Mouse (Mus musculus): ENCODE data around the gene Nell1. TPM values are rescaled to one million over a fixed set of nuclear protein-coding genes. Genes with fewer than 3 reads are reported as not detected.
A peak's percentile ranks its signal among the peaks of the same experiment; 100 is the strongest.

Gene Nell1
- total RNA-seq, 2 experiments from 2014 or later = 0.15 to 0.52 TPM

DNA sequence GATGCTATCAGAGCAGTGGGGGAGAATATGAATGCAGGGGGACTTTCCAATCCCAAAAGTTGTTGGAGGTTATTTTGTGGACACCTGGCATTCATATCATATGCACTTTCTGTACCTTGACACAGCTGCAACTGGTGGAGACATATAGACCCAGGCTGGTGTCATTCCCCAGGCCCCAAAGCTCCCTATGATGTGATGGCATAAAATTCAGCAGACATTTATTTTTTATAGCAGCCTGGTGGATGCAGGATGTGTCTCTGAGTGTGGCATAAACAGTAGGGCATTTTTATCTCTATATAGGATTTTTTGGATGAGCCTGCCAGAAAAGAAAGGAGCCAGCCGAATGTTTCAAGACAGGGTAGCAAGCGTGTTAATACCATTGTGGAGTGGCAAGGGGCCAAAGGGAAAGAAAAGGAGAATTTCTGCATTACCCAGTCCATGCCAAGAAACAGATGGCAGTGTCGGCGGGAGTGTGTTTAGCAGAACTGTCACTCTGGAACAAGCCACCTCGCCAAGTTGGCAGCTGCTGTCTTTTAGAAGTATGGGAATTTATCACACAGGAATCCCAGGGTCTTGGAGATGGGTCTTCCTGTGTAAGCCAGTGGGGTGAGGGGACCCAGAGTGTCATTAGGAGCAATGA is 267.1 kb downstream of the Nell1 start:
- DNase-seq (ENCODE audit: low spot score in 2 of 2) = peak in 1 of 2 experiments; percentile 19

DNA sequence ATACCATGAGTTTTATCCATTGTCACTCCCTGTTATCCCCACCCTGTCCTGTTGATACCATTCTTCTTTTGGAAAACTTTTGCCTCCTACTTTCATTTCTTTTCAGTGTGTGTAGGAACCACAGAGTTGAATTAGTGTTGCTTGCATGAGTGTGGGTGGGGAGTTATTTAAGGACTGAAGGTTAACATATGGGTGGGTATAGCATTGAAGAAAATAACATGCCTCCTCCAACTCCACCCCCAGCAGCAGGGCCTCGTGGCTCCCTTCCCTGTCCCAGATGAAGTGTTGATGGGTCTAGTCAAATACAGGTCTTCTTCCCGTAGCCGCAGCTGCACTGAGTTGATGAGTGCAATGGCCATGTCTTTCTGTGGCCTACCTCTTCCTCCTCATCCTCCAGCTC is 278.5 kb downstream of the Nell1 start:
- no peak for DNase-seq (ENCODE audit: low spot score in 2 of 2)

DNA sequence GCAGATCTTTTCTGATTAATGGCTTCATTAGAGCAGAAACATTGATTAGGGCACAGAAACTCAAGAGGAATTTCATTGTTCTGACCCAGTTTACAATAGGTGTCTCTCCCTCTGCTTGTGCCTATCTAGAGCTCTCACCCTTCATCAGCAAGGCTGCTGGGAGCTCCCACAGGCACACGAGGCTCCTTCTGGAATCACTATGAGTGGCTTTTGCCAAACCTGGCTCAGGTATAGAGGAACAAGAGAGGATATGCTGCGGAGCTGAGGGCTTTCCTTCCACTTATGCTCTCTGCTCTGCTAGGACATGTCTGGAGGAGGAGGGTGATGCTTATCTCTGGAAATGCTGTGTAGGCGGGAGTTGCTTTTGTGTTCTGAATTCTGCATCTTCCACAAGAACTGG is 285.4 kb downstream of the Nell1 start:
- DNase-seq (ENCODE audit: low spot score in 2 of 2) = no peak

DNA sequence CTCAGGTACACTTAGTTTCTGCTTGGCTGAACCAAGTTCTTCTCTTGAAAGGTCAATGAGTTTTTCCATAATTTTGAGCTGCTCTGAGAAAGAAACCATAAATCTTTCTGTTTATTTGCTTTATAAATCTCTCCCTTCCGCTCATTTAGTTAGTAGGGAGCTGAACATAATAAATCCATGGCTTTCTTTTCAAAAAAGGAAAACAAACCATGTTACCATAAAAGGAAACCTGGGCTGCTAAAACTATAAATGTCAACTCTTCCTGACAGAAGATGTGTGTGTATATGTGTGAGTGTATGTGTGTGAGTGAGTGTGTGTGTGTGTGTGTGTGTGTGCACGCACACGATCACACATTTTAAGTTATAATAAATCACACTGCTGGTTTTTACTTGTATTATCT is 320.8 kb downstream of the Nell1 start:
- no peak for DNase-seq (ENCODE audit: low spot score in 2 of 2)

DNA sequence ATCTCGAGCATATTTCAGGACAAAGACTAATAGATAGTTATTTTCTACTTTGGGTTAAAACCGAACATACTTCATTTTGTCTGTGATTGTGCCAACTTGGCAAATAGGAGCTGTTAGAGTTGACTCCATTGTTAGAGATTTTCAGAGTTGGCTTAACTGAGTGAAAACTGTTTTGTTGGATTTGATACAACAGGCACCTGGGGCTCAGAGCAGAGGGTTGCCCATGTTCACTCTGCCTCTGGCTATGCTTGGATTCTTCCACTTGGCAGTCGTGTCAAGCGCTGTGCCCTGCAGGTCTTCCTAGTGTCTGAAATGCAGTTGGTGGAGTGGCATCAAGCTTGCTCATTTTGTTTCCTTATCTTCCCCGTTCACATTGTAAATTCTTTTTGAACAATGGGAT is 363.6 kb downstream of the Nell1 start:
- no peak for DNase-seq (ENCODE audit: low spot score in 2 of 2)

DNA sequence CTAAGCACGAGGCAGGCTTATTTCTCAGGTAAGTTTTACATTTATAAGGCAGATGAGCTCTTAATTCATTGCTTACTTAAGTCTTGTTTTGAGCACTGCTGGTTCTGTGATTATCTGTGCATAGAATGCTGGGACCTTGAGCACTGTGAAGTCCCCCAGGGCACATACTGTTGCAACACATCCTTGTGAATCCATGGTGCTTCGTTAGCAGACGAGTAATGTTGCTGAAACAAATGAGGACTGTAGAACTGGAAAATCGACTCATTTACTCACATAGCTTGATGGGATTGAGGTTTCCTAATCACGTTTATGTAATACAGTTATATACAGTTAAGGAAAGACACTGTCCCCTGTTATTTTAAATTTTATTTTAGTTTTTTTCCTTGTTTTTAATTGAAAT is 364.1 kb downstream of the Nell1 start:
- DNase-seq (ENCODE audit: low spot score in 2 of 2) = no peak

DNA sequence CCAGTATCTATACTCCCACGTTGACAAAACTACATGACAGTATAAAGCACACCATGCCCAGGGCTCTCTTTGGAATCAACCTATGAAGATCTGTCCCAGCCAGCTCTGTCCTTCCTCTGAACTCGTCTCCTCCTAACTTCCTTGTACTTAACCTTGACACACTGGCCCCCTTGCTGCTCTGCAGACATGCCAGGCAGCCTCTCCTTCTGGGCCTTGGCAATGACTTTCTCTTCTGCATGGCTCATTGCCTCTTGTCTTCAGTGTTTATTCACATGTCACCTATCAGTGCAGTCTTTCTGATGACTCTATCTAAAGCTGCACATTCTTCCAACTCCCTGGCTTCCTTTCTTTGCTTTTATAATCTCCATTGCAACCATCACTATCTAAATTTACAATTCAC is 376.9 kb downstream of the Nell1 start:
- no peak for DNase-seq (ENCODE audit: low spot score in 2 of 2)

DNA sequence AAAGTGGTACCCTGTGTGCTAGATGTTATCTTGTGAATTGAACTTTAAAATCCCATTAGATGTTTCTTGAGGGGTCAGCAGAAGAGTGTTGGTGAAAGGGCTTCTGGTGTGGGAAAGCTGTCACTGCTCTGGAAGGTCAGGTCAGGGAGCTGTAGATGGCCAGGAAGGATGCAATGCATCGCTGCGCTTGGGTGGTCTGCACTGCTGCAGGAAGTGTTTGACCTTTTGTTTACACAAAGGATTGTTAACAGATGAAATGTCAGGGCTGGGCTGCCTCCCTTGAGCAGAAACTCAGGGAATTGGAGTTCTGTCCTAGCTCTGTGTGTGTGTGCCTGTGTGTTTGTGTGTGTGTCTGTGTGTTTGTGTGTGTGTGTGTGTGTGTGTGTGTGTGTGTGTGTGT is 382.5 kb downstream of the Nell1 start:
- DNase-seq (ENCODE audit: low spot score in 2 of 2) = no peak

DNA sequence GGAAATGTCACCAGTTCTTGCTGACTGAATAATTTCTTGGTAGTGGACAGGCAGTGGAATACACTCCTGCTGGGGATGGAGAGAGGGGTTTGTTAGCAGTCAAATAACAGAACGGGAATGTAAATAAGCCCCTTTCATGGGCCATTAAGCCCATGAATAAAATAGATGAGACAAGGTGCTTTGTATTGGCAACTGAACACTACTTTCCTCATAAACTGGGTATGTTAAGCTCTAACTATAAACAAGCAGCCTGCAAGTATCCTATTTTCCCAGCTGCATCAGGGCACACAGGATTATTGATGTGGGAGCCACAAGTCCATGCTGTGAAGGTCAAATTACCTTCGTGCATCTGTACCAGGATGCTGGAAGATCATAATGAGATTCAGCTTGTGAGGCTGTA is 387.4 kb downstream of the Nell1 start:
- DNase-seq (ENCODE audit: low spot score in 2 of 2) = no peak

DNA sequence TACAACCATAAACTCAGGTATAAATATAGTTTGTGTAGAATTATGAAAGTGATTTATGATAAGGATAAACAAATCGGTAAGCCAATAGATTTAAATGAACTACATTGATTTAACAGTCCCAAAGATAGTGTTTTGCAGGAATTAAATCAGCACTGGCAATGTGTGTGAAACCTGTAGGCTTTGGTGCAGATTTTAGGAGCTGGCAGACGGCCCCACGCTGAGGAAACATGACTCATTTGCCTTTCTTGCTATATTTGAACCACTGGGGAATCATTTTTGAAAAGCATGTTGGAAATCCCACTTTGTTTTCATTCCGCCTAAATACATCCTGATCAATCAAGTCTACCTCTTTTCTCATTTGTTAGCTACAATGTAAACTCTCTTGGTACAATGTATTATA is 400.2 kb downstream of the Nell1 start:
- DNase-seq (ENCODE audit: low spot score in 2 of 2) = no peak

DNA sequence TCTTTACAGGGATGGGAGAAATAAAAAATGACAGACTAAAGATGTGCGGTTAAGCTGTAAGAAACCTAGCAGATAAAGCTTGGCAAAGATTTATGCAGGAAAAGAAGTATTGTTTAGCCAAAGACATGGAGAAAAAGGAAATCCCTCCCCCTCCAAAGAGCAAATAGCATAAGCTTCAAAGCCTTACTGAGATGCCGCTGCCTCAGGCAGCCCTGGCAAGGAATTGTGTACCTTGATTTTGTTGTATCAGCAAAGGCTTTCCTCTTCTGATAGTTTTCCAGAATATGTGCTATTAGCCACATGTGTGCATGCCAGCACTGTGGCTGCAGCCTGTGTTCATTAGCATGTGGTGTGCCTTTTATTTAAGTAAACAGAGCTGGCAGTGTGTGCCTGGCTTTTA is 435.8 kb downstream of the Nell1 start:
- no peak for DNase-seq (ENCODE audit: low spot score in 2 of 2)

DNA sequence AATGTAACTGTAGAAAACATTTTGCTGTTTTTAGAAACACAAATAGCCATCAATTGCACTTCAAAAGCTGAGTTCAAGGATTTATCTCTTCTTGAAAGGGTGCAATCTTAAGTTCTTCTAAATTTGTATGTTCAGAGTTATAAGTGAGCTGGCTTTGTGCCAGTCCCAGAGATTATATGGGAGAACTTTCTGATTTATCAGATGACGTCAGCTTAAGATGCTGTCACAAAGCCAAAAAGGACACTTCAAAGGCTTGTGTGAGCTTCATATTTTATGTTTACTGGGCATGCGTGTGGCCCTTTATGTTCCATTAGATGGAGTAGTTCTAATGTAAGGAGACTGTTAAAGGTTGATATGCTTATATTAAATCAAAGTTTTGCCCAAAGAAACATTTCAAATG is 445.3 kb downstream of the Nell1 start:
- DNase-seq (ENCODE audit: low spot score in 2 of 2) = no peak

DNA sequence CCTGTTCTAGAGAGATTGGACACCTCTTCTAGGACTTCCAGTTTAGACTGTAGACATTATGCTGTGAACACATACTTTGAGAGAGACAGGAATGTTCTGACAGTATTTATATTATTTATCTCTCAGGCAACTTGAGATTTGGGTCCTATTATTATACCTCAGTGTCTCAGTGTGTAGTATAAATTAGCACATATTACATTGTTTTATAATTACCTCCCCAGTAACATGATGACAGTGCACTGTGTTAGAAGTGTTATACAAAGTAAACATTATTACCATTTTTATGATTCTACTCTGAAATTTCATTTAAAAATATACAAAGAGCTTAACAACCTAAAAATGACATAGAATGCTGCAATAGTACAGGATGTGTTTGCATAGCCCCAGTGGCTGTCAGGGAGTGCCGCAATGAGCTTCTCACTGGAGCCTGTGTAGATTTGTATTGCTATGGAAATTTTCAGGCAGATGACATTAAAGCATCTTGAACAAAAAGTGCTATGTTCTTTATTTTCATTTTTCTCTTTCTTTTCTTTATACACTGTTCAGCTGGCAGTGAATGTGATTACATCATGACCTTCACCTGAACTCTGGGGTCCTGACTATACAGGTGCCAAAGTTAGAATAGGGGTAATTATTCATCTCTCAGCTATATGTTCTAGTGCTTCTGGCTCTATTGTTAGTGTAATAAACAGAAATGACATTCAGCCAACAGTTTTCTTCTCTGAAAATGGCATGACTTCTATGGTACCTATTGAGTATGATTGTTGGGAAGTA is 447.9 kb downstream of the Nell1 start:
- no peak for DNase-seq (ENCODE audit: low spot score in 2 of 2)

DNA sequence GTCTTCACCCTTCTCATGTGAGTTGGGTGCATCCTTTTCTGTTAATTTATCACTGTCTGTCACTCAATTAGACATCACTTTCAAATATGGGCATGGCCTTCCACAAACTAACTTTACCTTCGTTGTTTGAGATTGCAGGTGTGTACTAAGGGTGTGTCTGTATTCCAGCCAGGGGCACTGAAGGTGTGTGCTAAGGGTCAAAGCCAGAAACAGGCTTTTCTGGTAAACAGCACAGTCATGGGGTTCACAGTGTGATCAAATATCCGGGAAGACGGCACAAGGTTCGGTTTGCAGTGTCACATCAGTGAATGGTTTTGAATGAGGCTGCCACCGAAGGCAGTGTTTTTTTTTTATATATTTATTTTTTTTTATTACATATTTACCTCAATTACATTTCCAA is 455.1 kb downstream of the Nell1 start:
- no peak for DNase-seq (ENCODE audit: low spot score in 2 of 2)

DNA sequence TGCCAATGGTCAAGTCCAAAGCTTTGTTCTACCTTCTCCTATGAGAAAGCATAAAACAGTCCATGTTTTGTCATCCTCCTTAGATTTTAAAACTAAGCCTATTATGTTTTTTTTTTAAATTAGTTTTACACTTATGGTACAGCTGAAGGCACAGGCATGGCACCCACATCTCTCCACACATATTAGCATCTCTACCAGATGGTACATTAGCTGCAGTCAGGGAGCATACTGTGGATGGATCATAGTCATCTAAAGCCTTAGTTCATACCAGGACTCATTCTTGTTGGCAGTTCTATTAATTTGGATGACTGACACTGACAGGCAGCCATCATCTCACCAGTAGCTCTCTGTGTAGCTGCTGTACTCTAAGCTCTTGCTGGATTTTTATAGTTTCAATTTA is 466.6 kb downstream of the Nell1 start:
- DNase-seq (ENCODE audit: low spot score in 2 of 2) = no peak

DNA sequence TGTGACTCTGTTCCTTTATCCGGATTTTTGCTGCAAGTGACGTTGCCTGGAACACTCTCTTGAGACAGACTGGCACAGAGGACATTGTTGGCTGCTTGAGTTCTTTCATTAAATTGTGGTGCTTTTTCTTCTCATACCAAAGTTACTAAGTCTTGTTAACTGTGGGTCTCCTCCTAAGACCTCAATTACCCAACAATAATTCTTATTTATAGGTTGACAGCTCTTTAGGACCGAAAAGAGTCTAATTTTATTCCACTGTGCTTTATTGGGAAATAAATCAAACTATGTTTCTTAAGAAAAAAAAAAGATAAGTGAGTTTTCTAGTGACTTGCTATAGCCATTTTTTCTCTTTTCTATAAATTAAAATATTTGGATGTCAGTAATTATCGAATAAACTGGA is 472.7 kb downstream of the Nell1 start:
- DNase-seq (ENCODE audit: low spot score in 2 of 2) = no peak

DNA sequence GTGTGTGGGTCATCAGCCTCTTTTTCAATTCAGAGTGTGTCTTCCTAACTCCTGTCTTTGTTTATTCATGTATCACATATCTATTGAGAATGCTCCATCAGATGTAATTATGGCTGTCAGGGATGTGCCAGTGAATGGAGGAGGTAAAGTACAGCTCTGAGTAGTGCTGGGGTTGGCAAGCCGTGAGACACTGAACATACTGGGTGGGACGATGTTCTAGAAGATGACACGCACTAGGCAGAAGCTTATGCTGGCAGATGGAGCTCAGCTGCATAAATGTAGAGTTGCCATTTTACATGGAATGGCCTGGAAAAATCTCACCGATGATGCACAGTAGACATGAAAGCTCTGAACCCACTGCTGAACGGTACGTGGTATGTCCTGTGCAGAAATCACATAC is 493.1 kb downstream of the Nell1 start:
- no peak for DNase-seq (ENCODE audit: low spot score in 2 of 2)

DNA sequence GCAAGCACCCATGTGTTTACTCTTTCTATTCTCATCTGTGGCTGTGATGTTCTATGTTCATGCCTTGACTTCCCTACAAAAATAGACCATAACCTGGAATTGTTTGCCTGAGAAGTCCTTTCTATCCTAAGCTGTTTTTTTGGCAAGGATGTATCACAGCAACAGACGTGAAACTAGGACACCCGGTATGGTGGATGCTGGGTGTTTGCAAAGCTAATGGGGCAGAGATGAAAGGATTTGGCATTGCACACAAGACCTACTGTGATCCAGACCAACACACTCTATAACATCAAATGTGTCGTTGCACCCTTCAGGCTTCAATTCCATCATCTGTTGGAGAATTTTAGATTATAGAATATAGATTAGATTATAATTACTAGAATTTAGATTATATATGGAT is 495.9 kb downstream of the Nell1 start:
- DNase-seq (ENCODE audit: low spot score in 2 of 2) = no peak

DNA sequence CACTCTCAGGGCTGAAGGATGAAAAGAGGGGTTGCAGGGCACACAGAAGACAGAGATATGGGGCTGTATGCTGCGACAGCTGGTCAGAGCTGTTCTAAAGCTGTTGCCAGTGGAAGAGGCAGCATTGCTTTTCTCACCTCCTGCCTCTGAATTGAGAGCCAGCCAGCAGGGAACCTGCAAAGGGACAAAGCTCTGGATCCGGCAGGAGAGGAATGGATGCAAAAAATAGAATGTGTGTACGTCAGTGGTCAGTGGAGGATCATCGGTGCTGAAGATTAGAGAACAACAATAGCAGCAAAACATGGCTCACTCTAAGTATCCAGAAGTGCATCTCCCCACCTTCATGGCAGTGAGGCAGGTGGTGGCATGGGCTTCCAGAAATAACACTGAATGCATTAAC is 507.3 kb downstream of the Nell1 start:
- DNase-seq (ENCODE audit: low spot score in 2 of 2) = no peak

DNA sequence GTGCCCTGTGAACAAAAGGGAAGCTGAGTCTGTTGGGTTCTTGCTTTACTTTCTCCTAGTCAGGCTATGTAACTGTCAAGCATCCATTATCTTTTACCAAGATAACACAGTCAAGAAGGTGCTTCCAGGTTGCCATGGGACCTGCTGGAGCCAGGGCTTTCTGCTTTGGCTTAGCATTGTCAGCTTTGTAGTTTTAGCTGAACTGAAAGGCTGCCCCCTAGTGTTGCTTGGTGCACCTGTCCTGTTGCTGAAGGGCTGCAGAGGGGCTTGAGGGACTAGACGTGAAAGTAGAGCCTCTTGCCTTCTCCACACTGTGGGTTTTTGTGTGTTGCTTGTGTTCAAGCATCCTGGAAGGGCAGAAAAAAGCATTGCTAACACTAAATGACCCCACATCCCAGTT is 510.6 kb downstream of the Nell1 start:
- DNase-seq (ENCODE audit: low spot score in 2 of 2) = peak in 1 of 2 experiments; percentile 11

DNA sequence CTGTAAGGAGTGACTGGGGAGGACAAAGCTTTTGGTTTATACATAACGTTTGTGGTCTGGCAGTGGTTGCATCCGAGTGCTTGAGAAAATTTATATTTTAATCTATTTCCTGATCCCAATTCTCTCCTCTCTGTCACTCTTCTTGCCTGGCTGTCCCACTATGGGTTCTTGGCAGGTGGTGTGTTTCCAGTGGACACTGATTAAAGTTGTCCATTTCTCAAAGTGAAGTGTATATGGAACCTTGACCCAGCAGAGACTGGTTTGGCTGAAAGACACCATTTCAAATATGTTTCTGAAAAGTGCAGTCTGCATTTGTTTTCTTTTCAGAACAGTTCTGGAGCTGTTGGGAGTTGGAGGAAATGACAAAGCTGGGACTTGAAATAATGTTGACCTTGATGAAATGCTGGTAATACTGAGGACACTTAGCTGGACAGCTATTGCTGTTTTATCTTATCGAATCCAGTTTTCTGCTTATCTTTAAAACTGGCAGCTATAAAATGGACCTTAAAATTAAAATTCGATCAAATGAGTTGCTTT is 512.3 kb downstream of the Nell1 start:
- no peak for DNase-seq (ENCODE audit: low spot score in 2 of 2)

DNA sequence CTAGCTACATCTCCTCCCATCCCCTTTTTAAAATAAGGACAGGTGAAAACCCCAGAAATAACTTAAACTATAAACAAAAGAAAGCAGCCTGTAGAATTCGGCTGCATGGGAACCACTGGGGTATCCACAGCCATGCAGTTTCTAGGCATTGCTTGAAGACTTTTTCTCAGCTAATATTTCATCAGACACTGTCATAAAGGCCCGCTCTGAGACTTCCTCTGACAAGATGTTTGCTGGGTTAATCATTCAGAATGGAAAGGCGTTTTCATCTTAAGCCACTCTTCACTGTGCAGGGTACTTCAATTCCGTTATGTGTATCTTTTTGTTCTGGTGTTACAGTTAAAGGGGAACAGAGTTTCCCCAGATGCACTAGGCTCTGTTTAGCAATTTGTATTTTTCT is 526.9 kb downstream of the Nell1 start:
- no peak for DNase-seq (ENCODE audit: low spot score in 2 of 2)

DNA sequence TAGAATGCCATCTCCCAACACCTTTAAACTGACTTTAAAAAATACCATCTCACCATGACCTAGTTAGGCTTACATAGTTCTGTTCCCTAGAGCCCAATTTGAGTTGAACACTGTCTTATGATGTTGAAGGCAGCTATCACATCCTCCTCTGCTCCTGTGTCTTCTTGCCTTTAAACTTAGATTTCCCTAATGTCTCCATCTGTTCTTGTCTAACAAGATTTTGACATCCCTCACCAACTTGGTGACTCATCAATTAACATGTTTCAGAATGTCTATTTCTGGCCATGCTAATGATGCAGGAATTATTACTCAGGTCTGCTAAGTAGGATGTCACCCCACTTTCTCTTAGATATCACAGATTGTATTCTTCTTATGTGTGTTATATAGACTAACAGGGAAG is 532.4 kb downstream of the Nell1 start:
- DNase-seq (ENCODE audit: low spot score in 2 of 2) = no peak

Data from gastrocnemius, postnatal 4 days (tissue).